Mouse (Mus musculus): ENCODE measurements around the gene Prom2. TPM values are rescaled to one million over a fixed set of nuclear protein-coding genes. Genes with fewer than 3 reads are reported as not detected.

Prom2 gene
- polyA plus RNA-seq, 1 experiment from 2014 or later, result 0.85 TPM

Other genes starting within 250 kb of the Prom2 start
- 5.2 and 5.7 TPM in 2 replicates for gene Dusp2, start 205.3 kb downstream of the Prom2 start, polyA plus RNA-seq (2016; fragmentation: Nextera tagmentation; extraction: Ambion mirVana)
- gene Astl, start 202.8 kb downstream of the Prom2 start, polyA plus RNA-seq (2016; fragmentation: Nextera tagmentation; extraction: Ambion mirVana), result not detected in 2 replicates
- gene Adra2b, start 178.3 kb downstream of the Prom2 start, polyA plus RNA-seq (2016; fragmentation: Nextera tagmentation; extraction: Ambion mirVana), result 2.3 and 3.0 TPM in 2 replicates
- gene Gpat2, start 116.3 kb downstream of the Prom2 start, polyA plus RNA-seq (2016; fragmentation: Nextera tagmentation; extraction: Ambion mirVana), result 0.10 and 0.24 TPM in 2 replicates
- 20.5 and 27.1 TPM in 2 replicates for gene Fahd2a, start 96.9 kb downstream of the Prom2 start, polyA plus RNA-seq (2016; fragmentation: Nextera tagmentation; extraction: Ambion mirVana)
- gene Kcnip3, start 19.4 kb downstream of the Prom2 start, polyA plus RNA-seq (2016; fragmentation: Nextera tagmentation; extraction: Ambion mirVana), result 2.2 TPM in 2 replicates
- 8.0 and 8.3 TPM in 2 replicates for gene Zfp661, start 45.6 kb upstream of the Prom2 start, polyA plus RNA-seq (2016; fragmentation: Nextera tagmentation; extraction: Ambion mirVana)
- gene Mrps5, start 45.8 kb upstream of the Prom2 start, polyA plus RNA-seq (2016; fragmentation: Nextera tagmentation; extraction: Ambion mirVana), result 158 and 163 TPM in 2 replicates
- 0.69 and 2.4 TPM in 2 replicates for gene Mal, start 115.2 kb upstream of the Prom2 start, polyA plus RNA-seq (2016; fragmentation: Nextera tagmentation; extraction: Ambion mirVana)
- 0.77 and 1.8 TPM in 2 replicates for gene Mall, start 188.5 kb upstream of the Prom2 start, polyA plus RNA-seq (2016; fragmentation: Nextera tagmentation; extraction: Ambion mirVana)
- gene Nphp1, start 247.4 kb upstream of the Prom2 start, polyA plus RNA-seq (2016; fragmentation: Nextera tagmentation; extraction: Ambion mirVana), result 34.4 and 39.3 TPM in 2 replicates